Mouse (Mus musculus) heart, postnatal 0 days (tissue): ENCODE measurements at regions not wholly inside any gene's neighbourhood (a gene's known extent, or its start where the extent isn't known, plus 50 kb on each side); places are given as distances from the start of the nearest gene placed in this dataset.

Experiments used
- ATAC-seq: fragments of 200-750 bp; cut with Nextera tagmentation; 2 replicates; pipeline ENCODE4 v1.8.0; 2017; ENCODE audit warnings: low read depth, moderate number of reproducible peaks, moderate library complexity; ENCODE audit not compliant: insufficient read depth
- DNase-seq: peaks from one replicate; pipeline ENCODE4 v3.0.0-alpha.2; 2016; ENCODE audit warnings: low spot score
- H3K27ac ChIP-seq: fragments of 300-500 bp; sonication (generic); 2 replicates; pipeline ENCODE4 v1.5.1; 2014; ENCODE audit warnings: low read depth, mild to moderate bottlenecking
- H3K27me3 ChIP-seq: fragments of 300-500 bp; sonication (generic); 2 replicates; pipeline ENCODE4 v1.6.1; 2014; ENCODE audit warnings: low read length, mixed read lengths; ENCODE audit not compliant: control insufficient read depth, insufficient read depth
- H3K36me3 ChIP-seq: fragments of 300-500 bp; sonication (generic); replicated peaks from 2 replicates; pipeline ENCODE4 v1.6.1; 2014; ENCODE audit warnings: low read length, mixed read lengths; ENCODE audit not compliant: control insufficient read depth, insufficient read depth
- H3K4me1 ChIP-seq: fragments of 300-500 bp; sonication (generic); 2 replicates; pipeline ENCODE4 v1.6.1; 2014; ENCODE audit warnings: antibody characterized with exemption; ENCODE audit not compliant: control insufficient read depth, insufficient read depth
- H3K4me2 ChIP-seq: fragments of 300-500 bp; sonication (generic); 2 replicates; pipeline ENCODE4 v1.6.1; 2014; ENCODE audit warnings: low read depth, mild to moderate bottlenecking, low read length, moderate library complexity
- H3K4me3 ChIP-seq: fragments of 300-500 bp; sonication (generic); 2 replicates; pipeline ENCODE4 v1.5.1; 2014; ENCODE audit warnings: low read depth, low read length
- H3K9ac ChIP-seq: fragments of 300-500 bp; sonication (generic); replicated peaks from 2 replicates; pipeline ENCODE4 v1.6.1; 2014; ENCODE audit warnings: low read depth, low read length, mixed read lengths
- H3K9me3 ChIP-seq: fragments of 300-500 bp; sonication (generic); replicated peaks from 2 replicates; pipeline ENCODE4 v1.6.1; 2016; ENCODE audit warnings: low read length; ENCODE audit not compliant: control insufficient read depth
- CTCF ChIP-seq: IDR thresholded peaks from 2 replicates; pipeline ENCODE4 v1.5.1; 2016; ENCODE audit warnings: antibody characterized with exemption, control low read depth, low read depth
- EP300 ChIP-seq: IDR thresholded peaks from 2 replicates; pipeline ENCODE4 v1.6.1; 2016; ENCODE audit warnings: antibody characterized with exemption, low read depth
- WGBS: fragments of 180-500 bp; shearing (Covaris S2); extraction: QIAGEN DNeasy Blood & Tissue Kit; methylation state at CpG from one replicate; pipeline ENCODE4 v1.1.7; 2014; 5-methylcytosine and 5-hydroxymethylcytosine counted together

- H3K4me3 ChIP-seq, result no peak overlapping the region
- no peaks in the 10 kb centered on the region for H3K27me3 ChIP-seq
- ATAC-seq (no peak), DNase-seq (no peak)
- H3K4me2 ChIP-seq, result no peak overlapping the region
- no peak for TF ChIP-seq CTCF
- no peak for TF ChIP-seq EP300
- no peak overlapping the region for H3K9ac ChIP-seq
- H3K27ac ChIP-seq, result no peak overlapping the region
- H3K4me1 ChIP-seq, result no peaks in the 10 kb centered on the region
- H3K36me3 ChIP-seq, result no peaks in the 10 kb centered on the region
- 92% methylated on average over 10 of the region's 10 CpGs for WGBS
- no peaks in the 10 kb centered on the region for H3K9me3 ChIP-seq
Observed at GRCm38 (mm10) chr19:57546519-57546918, 64.3 kb upstream of the Atrnl1 start.

GRCm38 (mm10) chr19:57548093-57548492 lies 62.7 kb upstream of the Atrnl1 start:
- no peaks in the 10 kb centered on the region for H3K4me1 ChIP-seq
- H3K9ac ChIP-seq, result no peak overlapping the region
- no peaks in the 10 kb centered on the region for H3K9me3 ChIP-seq
- 81% methylated on average over 11 of the region's 11 CpGs for WGBS
- no peaks in the 10 kb centered on the region for H3K36me3 ChIP-seq
- no peak for TF ChIP-seq EP300
- TF ChIP-seq CTCF, result no peak
- no peak overlapping the region for H3K27ac ChIP-seq
- H3K4me2 ChIP-seq, result no peak overlapping the region
- no peak overlapping the region for H3K4me3 ChIP-seq
- ATAC-seq (no peak), DNase-seq (no peak)
- no peaks in the 10 kb centered on the region for H3K27me3 ChIP-seq

GRCm38 (mm10) chr19:57548661-57549060 lies 62.2 kb upstream of the Atrnl1 start:
- no peak overlapping the region for H3K27ac ChIP-seq
- H3K27me3 ChIP-seq, result no peaks in the 10 kb centered on the region
- DNase-seq, result no peak
- no peaks in the 10 kb centered on the region for H3K4me1 ChIP-seq
- no peak for ATAC-seq
- 75% methylated on average over 11 of the region's 11 CpGs for WGBS
- no peaks in the 10 kb centered on the region for H3K9me3 ChIP-seq
- H3K36me3 ChIP-seq, result no peaks in the 10 kb centered on the region
- no peak overlapping the region for H3K9ac ChIP-seq
- no peak overlapping the region for H3K4me3 ChIP-seq
- no peak for TF ChIP-seq EP300
- no peak for TF ChIP-seq CTCF
- no peak overlapping the region for H3K4me2 ChIP-seq

- Histone ChIP-seq H3K9ac (no peak overlapping the region), H3K27me3 (no peaks in the 10 kb centered on the region), H3K4me2 (no peak overlapping the region), H3K9me3 (0 out of 2 replicates have a peak, but pooled peaks cover 5% of the 10 kb centered on the region), H3K36me3 (no peaks in the 10 kb centered on the region), H3K4me3 (no peak overlapping the region), H3K4me1 (no peaks in the 10 kb centered on the region), H3K27ac (no peak overlapping the region)
- 84% methylated on average over 11 of the region's 11 CpGs for WGBS
- no peak for ATAC-seq
- DNase-seq, result no peak
- TF ChIP-seq EP300, result no peak
- TF ChIP-seq CTCF, result no peak
Observed at GRCm38 (mm10) chr19:57552964-57553740, 57.7 kb upstream of the Atrnl1 start.

- Histone ChIP-seq H3K27ac (no peak overlapping the region), H3K27me3 (no peaks in the 10 kb centered on the region), H3K9ac (no peak overlapping the region), H3K36me3 (no peaks in the 10 kb centered on the region), H3K4me3 (no peak overlapping the region), H3K4me2 (no peak overlapping the region), H3K4me1 (no peaks in the 10 kb centered on the region), H3K9me3 (0 out of 2 replicates have a peak, but pooled peaks cover 5% of the 10 kb centered on the region)
- TF ChIP-seq EP300 (no peak), CTCF (no peak)
- no peak for ATAC-seq
- no peak for DNase-seq
- WGBS, result 80% methylated on average over 6 of the region's 6 CpGs
Observed at GRCm38 (mm10) chr19:57554086-57554485, 56.7 kb upstream of the Atrnl1 start.

- TF ChIP-seq CTCF (no peak), EP300 (no peak)
- no peak overlapping the region for H3K4me3 ChIP-seq
- no peak overlapping the region for H3K4me2 ChIP-seq
- H3K4me1 ChIP-seq, result no peaks in the 10 kb centered on the region
- no peak for ATAC-seq
- 35% methylated on average over 5 of the region's 5 CpGs for WGBS
- H3K9me3 ChIP-seq, result 0 out of 2 replicates have a peak, but pooled peaks cover 5% of the 10 kb centered on the region
- no peaks in the 10 kb centered on the region for H3K27me3 ChIP-seq
- no peak overlapping the region for H3K9ac ChIP-seq
- H3K27ac ChIP-seq, result no peak overlapping the region
- DNase-seq, result no peak
- H3K36me3 ChIP-seq, result no peaks in the 10 kb centered on the region
Observed at GRCm38 (mm10) chr19:57555313-57555712, 55.5 kb upstream of the Atrnl1 start.
